Mouse (Mus musculus) bone marrow, adult 2 months (tissue): ENCODE measurements around the gene Tbl3. TPM values are rescaled to one million over a fixed set of nuclear protein-coding genes. Genes with fewer than 3 reads are reported as not detected.
A peak's percentile ranks its signal among the peaks of the same experiment; 100 is the strongest.

Experiments
- H3K27ac ChIP-seq: fragments of 200-500 bp; 2 replicates; pipeline ENCODE4 v1.5.1; 2012; ENCODE audit warnings: low read depth, mild to moderate bottlenecking, control low read depth, inconsistent platforms, low read length; ENCODE audit not compliant: control insufficient read depth, poor library complexity, insufficient read depth
- H3K4me1 ChIP-seq: fragments of 200-500 bp; 2 replicates; pipeline ENCODE4 v1.6.1; 2011; ENCODE audit warnings: low read length; ENCODE audit not compliant: control insufficient read depth, insufficient read depth
- H3K4me3 ChIP-seq: fragments of 200-500 bp; replicated peaks from 2 replicates; pipeline ENCODE3; 2011; ENCODE audit warnings: mild to moderate bottlenecking, low read depth, low read length, control low read depth; ENCODE audit not compliant: control insufficient read depth
- CTCF ChIP-seq: fragments of 200-500 bp; IDR thresholded peaks from 2 replicates; pipeline ENCODE4 v1.5.1; 2011; ENCODE audit warnings: low read length, control low read depth; ENCODE audit not compliant: control insufficient read depth, insufficient read depth
- POLR2A ChIP-seq: fragments of 200-500 bp; IDR thresholded peaks from 2 replicates; pipeline ENCODE4 v1.6.1; 2011; ENCODE audit warnings: low read depth, mild to moderate bottlenecking, control low read depth, low read length, borderline replicate concordance; ENCODE audit not compliant: control insufficient read depth
- WGBS: fragments of 180-500 bp; shearing (Covaris S2); methylation state at CpG from one replicate; pipeline ENCODE4 v1.1.7; 2018; 5-methylcytosine and 5-hydroxymethylcytosine counted together
- polyA plus RNA-seq: library from polyadenylated mRNA; stranded (reverse); fragments of >200 nt; gene quantifications from 2 replicates; pipeline ENCODE4 v1.2.4, GENCODE M21; 2011; ENCODE audit warnings: low replicate concordance; ENCODE audit not compliant: missing spikeins, insufficient read depth, insufficient read length

Gene Tbl3
- polyA plus RNA-seq, 1 experiment = 28.1 TPM

DNA sequence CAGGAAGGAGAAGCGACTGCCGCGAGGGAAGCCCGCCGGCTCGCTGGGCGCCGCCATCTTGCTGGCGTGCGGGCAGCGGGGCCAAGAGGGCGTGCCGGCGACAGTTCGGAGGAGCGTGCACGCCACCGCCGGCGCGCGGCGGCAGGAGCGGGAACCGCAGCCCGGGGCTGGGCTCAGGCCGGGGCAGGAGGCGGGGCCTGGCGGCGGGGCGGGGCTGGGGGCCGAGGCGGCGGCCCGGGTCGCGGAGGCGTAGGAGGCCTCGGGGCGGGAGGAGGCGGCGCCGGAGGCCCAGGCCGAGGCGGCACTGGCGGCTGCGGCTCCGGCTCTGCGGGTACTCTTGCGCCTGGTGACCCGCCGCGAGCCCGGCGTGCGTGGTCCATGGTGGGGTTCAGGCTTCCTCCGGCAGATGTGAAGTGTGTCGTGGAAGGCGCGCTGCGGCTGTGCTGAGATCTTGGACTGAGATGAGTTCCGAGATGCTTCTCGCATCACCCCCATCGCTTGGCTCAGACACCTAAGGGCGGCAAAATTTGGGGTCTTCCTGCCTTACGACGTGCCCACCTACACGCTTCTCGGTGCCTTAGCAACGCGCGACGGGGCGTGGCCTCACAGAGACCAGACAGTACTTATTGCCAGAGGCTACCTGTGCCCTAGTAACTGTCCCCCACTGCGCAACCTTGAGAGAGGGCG is 11.3 kb downstream of the Tbl3 start, which contains the start of the genes Gfer and Noxo1:
TSS of gene Gfer (minus strand) at position 146 of the 687 bp plus-strand sequence.
TSS of gene Noxo1 (plus strand) at position 224 of the 687 bp plus-strand sequence.
- H3K4me3 ChIP-seq = peak within 1 kb of the TSS; percentile 95
- TF ChIP-seq POLR2A (peak; percentile 62; the same call in 1 of the 2 replicates), CTCF (0 out of 2 replicates have a peak, but pooled peaks have one; percentile 8)
- WGBS = under 1% methylated on average over 76 of the region's 76 CpGs
- H3K27ac ChIP-seq = peak within 1 kb of the TSS; percentile 83
- no peaks in the 10 kb centered on the region; the same call in 1 of the 2 replicates for H3K4me1 ChIP-seq

DNA sequence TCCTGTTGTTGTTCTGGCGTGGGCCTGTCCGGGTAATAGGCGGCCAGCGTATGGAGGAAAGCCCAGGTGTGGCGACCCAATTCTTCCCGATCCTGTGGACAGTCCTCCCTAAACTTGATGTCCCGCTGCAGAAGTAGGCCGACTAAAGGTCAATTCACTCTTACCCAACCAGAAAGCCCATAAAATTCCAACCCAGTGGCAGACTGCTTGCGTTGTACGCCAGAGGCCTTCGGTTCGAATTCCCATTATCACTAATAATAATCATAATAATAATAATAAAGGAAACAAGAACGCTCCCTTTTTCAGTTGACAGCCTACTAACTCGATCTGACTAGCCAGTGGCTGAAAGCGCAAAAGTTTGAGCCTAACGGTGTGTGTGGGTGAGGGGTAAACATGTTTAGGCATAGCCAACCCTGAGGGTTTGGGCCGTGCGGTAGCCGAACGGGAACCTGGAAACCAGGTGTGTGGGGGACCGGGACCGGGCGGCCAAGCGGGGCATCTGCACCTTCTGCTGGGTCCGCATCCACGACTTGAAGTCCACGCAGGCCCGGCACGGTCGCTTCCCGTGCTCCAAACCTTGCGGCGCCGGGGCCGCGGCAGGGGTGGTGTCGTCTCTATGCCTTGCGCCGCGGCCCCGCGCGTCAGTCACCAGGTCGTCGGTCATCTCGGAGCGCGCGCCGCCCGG is 12.0 kb downstream of the Tbl3 start:
- peak overlapping the region; percentile 69 for H3K4me3 ChIP-seq
- peak overlapping the region; percentile 83 for H3K27ac ChIP-seq
- TF ChIP-seq POLR2A (no peak), CTCF (no peak)
- 17% methylated on average over 51 of the region's 51 CpGs for WGBS
- no peaks in the 10 kb centered on the region; the same call in 1 of the 2 replicates for H3K4me1 ChIP-seq

DNA sequence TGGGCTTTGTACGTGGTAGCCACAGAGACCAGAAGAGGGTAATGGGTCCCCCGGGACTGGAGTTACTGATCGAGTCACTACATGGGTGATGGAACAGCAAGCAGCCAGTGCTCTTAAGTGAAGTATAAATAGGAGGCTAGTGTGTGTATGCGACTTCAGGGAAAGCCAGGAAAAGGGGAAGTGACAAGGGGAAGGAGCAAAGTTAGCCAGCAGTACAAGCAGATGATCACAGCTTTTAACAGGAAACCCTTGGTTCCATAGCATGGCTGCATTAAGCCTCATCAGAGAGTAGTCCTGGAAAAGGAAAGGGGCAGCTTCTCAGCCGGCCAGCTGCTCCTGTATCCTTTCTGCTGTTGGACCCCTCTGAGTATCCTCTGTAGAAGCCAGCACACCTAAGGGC is 15.1 kb downstream of the Tbl3 start:
- TF ChIP-seq CTCF (no peak), POLR2A (no peak)
- WGBS = 45% methylated on average over 5 of the region's 5 CpGs
- Histone ChIP-seq H3K27ac (no peak overlapping the region), H3K4me1 (no peaks in the 10 kb centered on the region; the same call in 1 of the 2 replicates), H3K4me3 (no peak overlapping the region)

DNA sequence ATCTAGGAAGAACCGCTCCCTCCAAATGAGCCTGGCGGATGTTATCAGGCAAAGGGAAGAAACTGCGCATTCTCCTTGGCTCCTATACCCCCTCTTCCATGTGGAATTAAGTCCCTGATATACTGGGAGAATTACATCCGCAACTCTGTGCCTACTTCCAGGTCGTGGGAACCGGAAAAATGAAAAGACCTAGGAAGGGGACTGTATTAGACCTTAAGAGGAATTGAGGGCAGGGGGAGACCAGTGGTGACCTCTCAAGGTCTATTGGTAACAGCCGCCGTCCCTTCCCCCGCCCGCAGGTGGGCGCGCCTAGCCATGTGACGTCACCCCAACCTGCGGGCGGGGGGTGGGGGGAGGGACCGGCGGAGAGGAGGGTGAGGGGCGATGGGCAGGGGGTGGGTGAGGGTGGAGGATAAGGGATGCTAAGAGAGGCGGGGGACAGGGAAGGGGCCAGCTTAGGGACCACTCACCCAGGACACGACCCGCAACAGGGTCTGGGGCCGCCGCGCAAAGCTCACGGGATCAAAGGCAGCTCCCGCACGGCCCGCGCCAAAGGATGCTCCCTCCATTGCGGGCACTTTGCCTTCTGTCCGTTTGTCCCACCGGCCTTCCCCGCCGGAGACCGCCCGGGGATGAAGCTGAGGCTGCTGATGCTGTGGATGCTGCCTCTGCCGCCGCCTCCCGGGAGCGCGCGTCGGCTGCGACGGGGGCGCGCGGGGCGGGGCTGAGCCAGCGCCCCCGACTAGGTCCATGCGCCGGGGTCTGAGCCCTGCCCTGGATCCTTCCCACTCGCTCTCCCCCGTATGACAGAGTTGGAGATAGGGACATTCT is 18.0 kb downstream of the Tbl3 start, which contains the start of gene Syngr3:
TSS of gene Syngr3 (minus strand) at position 705 of the 831 bp plus-strand sequence.
- TF ChIP-seq POLR2A = no peak
- TF ChIP-seq CTCF = no peak
- Histone ChIP-seq H3K27ac (no peak within 1 kb of the TSS), H3K4me1 (no peaks in the 10 kb centered on the region), H3K4me3 (no peak within 1 kb of the TSS)
- WGBS = 3% methylated on average over 55 of the region's 55 CpGs

DNA sequence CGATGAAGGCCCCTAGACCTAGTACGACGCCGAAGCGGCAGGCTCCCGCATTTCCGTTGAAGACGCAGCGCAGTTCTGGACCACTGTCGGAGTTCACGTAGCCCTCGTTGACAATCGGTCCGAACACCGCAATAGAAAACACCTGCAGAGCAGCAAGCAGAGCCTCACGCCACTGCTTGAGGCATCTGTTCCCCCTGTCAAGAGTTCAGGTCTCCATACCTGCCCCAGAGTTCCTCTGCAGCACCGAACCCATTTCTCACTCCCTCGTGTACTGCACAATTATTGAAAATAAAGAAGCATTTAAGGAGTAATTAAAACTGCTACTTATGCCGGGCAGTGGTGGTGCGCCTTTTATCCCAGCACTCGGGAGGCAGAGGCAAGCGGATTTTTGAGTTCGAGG is 19.9 kb downstream of the Tbl3 start:
- 20% methylated on average over 23 of the region's 23 CpGs for WGBS
- TF ChIP-seq CTCF = no peak
- no peak for TF ChIP-seq POLR2A
- Histone ChIP-seq H3K4me3 (peak overlapping the region; percentile 62), H3K4me1 (no peaks in the 10 kb centered on the region), H3K27ac (no peak overlapping the region)

DNA sequence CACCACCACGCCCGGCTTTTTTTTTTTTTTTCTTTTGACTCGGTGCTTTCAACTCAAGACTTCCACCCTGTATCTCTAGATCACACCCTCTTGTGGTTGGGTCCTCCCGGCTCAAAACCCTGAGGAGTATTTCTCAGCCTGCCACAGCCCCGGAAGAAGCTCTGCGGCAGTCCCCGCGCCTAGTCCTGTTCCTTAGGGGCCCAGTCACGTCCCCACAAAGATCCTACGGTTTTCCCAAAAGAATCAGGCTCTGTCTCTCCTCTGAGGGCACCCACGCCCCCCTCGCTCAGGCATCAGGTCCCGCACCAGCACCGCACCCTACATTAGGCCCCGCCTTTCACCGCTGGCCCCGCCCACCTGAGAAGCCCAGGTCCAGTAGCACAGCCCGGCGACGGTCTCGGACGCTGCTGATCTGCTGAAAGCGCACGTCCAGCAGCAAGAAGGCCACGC is 20.3 kb downstream of the Tbl3 start:
- WGBS = under 1% methylated on average over 25 of the region's 25 CpGs
- Histone ChIP-seq H3K4me3 (peak overlapping the region; percentile 62), H3K4me1 (no peaks in the 10 kb centered on the region), H3K27ac (no peak overlapping the region)
- TF ChIP-seq CTCF = no peak
- TF ChIP-seq POLR2A = no peak; the same call in 1 of the 2 replicates

DNA sequence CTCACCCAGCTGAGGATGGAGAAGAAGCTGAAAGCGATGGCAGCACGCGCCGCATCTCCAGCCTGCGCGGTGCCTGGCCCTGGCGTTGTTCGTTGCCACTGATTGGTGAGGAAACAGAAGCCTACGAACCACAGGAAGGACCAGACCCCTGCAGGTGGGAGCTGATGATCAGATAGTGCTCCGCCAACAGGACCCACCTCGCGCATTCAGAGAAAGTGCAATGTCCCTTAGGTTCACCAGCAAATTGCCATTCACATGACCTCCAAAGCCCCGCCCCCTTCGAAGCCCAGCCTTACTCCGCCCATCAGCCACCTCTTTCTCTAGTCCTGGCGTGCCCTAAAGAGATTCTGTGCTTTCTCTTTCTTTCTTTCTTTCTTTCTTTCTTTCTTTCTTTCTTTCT is 20.9 kb downstream of the Tbl3 start:
- TF ChIP-seq CTCF (peak; percentile 2; the same call in 1 of the 2 replicates), POLR2A (no peak)
- Histone ChIP-seq H3K4me3 (no peak overlapping the region), H3K27ac (no peak overlapping the region), H3K4me1 (no peaks in the 10 kb centered on the region)
- WGBS = 37% methylated on average over 16 of the region's 16 CpGs
